Mouse (Mus musculus) spleen, adult 2 months (tissue): ENCODE data around the gene Pigb.

ENCODE experiments used
- CTCF ChIP-seq: fragments of 200-500 bp; IDR thresholded peaks from 2 replicates; pipeline ENCODE4 v1.5.1; 2011; ENCODE audit warnings: mild to moderate bottlenecking, inconsistent platforms; ENCODE audit not compliant: insufficient read depth, insufficient read length, insufficient replicate concordance; ENCODE audit errors: extremely low read depth
- POLR2A ChIP-seq: fragments of 200-500 bp; IDR thresholded peaks from 2 replicates; pipeline ENCODE4 v1.6.1; 2011; ENCODE audit warnings: low read depth, low read length, inconsistent platforms

DNA sequence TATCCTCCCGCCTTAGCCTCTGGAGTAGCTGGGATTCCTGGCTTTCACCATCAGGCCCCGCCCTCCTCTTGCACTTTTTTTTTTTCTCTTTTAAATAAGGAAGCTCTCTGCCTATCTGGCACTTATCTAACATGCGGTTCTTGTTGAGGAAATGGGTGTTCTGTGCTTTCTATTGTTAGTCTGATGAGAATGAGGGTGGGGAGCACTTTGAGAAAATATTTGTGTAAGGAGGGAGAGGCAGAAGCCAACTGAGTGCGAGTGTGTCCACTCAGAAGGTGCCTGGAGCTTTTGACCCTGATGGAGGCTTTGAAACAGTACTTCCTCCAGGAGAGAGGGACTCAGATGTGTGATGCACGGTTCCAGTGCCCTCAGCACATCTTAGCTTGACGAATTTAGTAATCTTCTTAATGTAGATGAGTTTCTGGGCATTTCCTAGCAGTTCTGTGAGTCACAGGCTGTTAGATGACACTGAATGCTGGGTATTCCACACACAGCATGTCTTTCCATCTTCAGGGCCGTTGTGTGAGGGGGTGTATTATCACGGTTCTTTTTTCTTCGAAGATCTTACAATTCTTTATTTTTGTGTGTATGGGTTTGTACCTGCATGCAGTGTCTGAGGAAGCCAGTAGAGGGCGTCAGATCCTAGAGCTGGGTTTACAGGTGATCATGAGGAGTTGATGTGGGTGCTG lies 30.9 kb upstream of the Pigb start:
- no peak for TF ChIP-seq CTCF
- TF ChIP-seq POLR2A: no peak
